Mouse (Mus musculus): ENCODE measurements around the gene Ssbp4.

- TF ChIP-seq MAX (IDR thresholded peaks at IDR 0.05; ENCODE audit: low read length) = no peak
- TF ChIP-seq NRF1 (IDR thresholded peaks at IDR 0.05; ENCODE audit: insufficient read depth, low read depth, low read length, poor library complexity, severe bottlenecking) = no peak
- TF ChIP-seq CTCF (IDR thresholded peaks at IDR 0.05 in 2 of 3, conservative IDR thresholded peaks at IDR 0.05 in 1 of 3; ENCODE audit: control insufficient read depth in 1 of 3, insufficient read depth in 1 of 3, low read depth in 2 of 3, low read length in 3 of 3, poor library complexity in 1 of 3, severe bottlenecking in 1 of 3) = no peak
- TF ChIP-seq ETS1 (IDR thresholded peaks at IDR 0.05; ENCODE audit: low read depth, low read length) = no peak
- no peak for TF ChIP-seq HCFC1 (IDR thresholded peaks at IDR 0.05; ENCODE audit: low read depth, low read length)
- TF ChIP-seq RAD21 (IDR thresholded peaks at IDR 0.05; ENCODE audit: low read depth, low read length) = no peak
- no peak for TF ChIP-seq TCF12 (IDR thresholded peaks at IDR 0.05; ENCODE audit: low read depth, low read length)
- TF ChIP-seq USF1 (IDR thresholded peaks at IDR 0.05; ENCODE audit: low read depth, low read length) = no peak
Observed at GRCm38 (mm10) chr8:70597417-70598272, 11.0 kb downstream of the Ssbp4 start.

Data from MEL (cell line).